Mouse (Mus musculus) inflammation-experienced regulatory T-cells, adult 6 months (primary cell): ENCODE data around the gene Kcnk3. TPM values are rescaled to one million over a fixed set of nuclear protein-coding genes. Genes with fewer than 3 reads are reported as not detected.

Source experiments
- polyA plus RNA-seq, 3 experiments: library from polyadenylated mRNA; unstranded; fragments of 100-300 nt; shearing (Covaris generic); gene quantifications; one replicate each; pipeline ENCODE4 v1.2.1; 2017

Gene Kcnk3
- polyA plus RNA-seq, 3 experiments from 2014 or later = 0.09 TPM; not detected in 2

Other genes with a start within 250 kb of the Kcnk3 start
- gene Otof, start 126.2 kb upstream of the Kcnk3 start, polyA plus RNA-seq = not detected
- not detected for gene 1700001C02Rik, start 122.1 kb upstream of the Kcnk3 start, polyA plus RNA-seq
- not detected for gene Cib4, start 42.3 kb upstream of the Kcnk3 start, polyA plus RNA-seq
- gene Slc35f6, start 59.8 kb downstream of the Kcnk3 start, polyA plus RNA-seq = 10 to 100 TPM; 13.9 to 16.4 (median 14.8) TPM
- gene Cenpa, start 78.6 kb downstream of the Kcnk3 start, polyA plus RNA-seq = 100 to 1,000 TPM in 1 of 3 experiments, 10 to 100 TPM in 2; 31.9 to 201 (median 58.8) TPM
- gene Dpysl5, start 123.4 kb downstream of the Kcnk3 start, polyA plus RNA-seq = 1 to 10 TPM in 1 of 3 experiments, under 1 TPM in 1, not detected in 1; 0.13 to 1.5 TPM
- 1 to 10 TPM; 2.4 to 5.3 (median 4.0) TPM for gene Mapre3, start 226.5 kb downstream of the Kcnk3 start, polyA plus RNA-seq